Mouse (Mus musculus) intestine, postnatal 0 days (tissue): ENCODE results near the gene Gm45716. TPM values are rescaled to one million over a fixed set of nuclear protein-coding genes. Genes with fewer than 3 reads are reported as not detected.

Experiments
- ATAC-seq: fragments of 200-750 bp; cut with Nextera tagmentation; 2 replicates; pipeline ENCODE4 v1.8.0; 2017; ENCODE audit warnings: mild to moderate bottlenecking, moderate TSS enrichment, moderate library complexity
- H3K27ac ChIP-seq: fragments of 300-500 bp; sonication (generic); 2 replicates; pipeline ENCODE4 v1.5.1; 2014; ENCODE audit warnings: mild to moderate bottlenecking, low read depth, low read length, moderate library complexity
- H3K27me3 ChIP-seq: fragments of 300-500 bp; sonication (generic); replicated peaks from 2 replicates; pipeline ENCODE4 v1.6.1; 2014; ENCODE audit warnings: low read length, mixed read lengths; ENCODE audit not compliant: control insufficient read depth, insufficient read depth
- H3K36me3 ChIP-seq: fragments of 300-500 bp; sonication (generic); 2 replicates; pipeline ENCODE4 v1.6.1; 2014; ENCODE audit warnings: mild to moderate bottlenecking, moderate library complexity; ENCODE audit not compliant: control insufficient read depth, insufficient read depth
- H3K4me1 ChIP-seq: fragments of 300-500 bp; sonication (generic); replicated peaks from 2 replicates; pipeline ENCODE4 v1.6.1; 2014; ENCODE audit warnings: antibody characterized with exemption, low read length, mixed read lengths; ENCODE audit not compliant: control insufficient read depth, insufficient read depth
- H3K4me2 ChIP-seq: fragments of 300-500 bp; sonication (generic); replicated peaks from 2 replicates; pipeline ENCODE4 v1.6.1; 2014; ENCODE audit warnings: low read depth, mild to moderate bottlenecking, moderate library complexity
- H3K4me3 ChIP-seq: fragments of 300-500 bp; sonication (generic); 2 replicates; pipeline ENCODE4 v1.5.1; 2014; ENCODE audit warnings: low read depth, low read length
- H3K9ac ChIP-seq: fragments of 300-500 bp; sonication (generic); 2 replicates; pipeline ENCODE4 v1.6.1; 2014; ENCODE audit warnings: mild to moderate bottlenecking, low read depth, low read length
- H3K9me3 ChIP-seq: fragments of 300-500 bp; sonication (generic); 2 replicates; pipeline ENCODE4 v1.6.1; 2016; ENCODE audit warnings: mixed run types; ENCODE audit not compliant: control insufficient read depth
- CTCF ChIP-seq: sonication (generic); IDR thresholded peaks from 2 replicates; pipeline ENCODE4 v1.5.1; 2016; ENCODE audit warnings: low read depth, mild to moderate bottlenecking, control low read depth, antibody characterized with exemption, moderate library complexity
- WGBS: fragments of 180-500 bp; shearing (Covaris S2); extraction: QIAGEN DNeasy Blood & Tissue Kit; methylation state at CpG from one replicate; pipeline ENCODE4 v1.1.7; 2014; 5-methylcytosine and 5-hydroxymethylcytosine counted together
- polyA plus RNA-seq: library from polyadenylated mRNA; unstranded; fragments of >200 nt; fragmentation: Nextera tagmentation; extraction: Ambion mirVana; gene quantifications from 2 replicates; pipeline ENCODE4 v1.2.1, GENCODE M21; 2015

Gm45716 gene
- polyA plus RNA-seq, 1 experiment from 2014 or later, result 23.9 TPM

DNA sequence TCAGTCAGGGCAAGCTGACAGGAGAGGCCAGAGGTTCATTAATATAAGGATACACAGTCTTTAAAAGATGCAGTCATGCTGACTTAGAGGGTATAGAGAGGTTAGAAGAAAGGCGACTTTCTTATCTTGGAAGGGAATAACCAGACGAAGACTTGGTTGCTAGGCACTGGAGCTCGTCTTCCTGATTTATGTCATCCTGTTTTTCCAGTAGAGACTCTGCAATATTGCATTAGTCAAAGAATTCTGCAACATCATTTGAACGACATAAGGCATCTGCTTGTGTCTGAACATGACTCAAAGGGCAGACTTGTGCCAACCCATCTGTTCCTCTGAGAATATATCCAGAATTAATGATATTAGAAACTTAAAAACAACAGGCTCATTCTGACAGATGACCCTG lies 45.2 kb downstream of the Gm45716 start:
- no peak for ATAC-seq

GRCm38 (mm10) chr11:90235221-90235620 lies 47.7 kb downstream of the Gm45716 start:
- H3K9me3 ChIP-seq, result no peaks in the 10 kb centered on the region
- 81% methylated on average over 5 of the region's 5 CpGs for WGBS
- no peak for ATAC-seq

More for the DNA sequence above, 45.2 kb downstream of the Gm45716 start:
- H3K4me2 ChIP-seq, result no peak overlapping the region
- H3K4me3 ChIP-seq, result no peak overlapping the region
- no peaks in the 10 kb centered on the region for H3K27me3 ChIP-seq
- H3K9ac ChIP-seq, result no peak overlapping the region
- peaks cover 18% of the 10 kb centered on the region for H3K4me1 ChIP-seq
- WGBS, result 19% methylated on average over 4 of the region's 4 CpGs
- no peaks in the 10 kb centered on the region for H3K9me3 ChIP-seq
- no peak overlapping the region for H3K27ac ChIP-seq
- no peaks in the 10 kb centered on the region for H3K36me3 ChIP-seq
- no peak for TF ChIP-seq CTCF

DNA sequence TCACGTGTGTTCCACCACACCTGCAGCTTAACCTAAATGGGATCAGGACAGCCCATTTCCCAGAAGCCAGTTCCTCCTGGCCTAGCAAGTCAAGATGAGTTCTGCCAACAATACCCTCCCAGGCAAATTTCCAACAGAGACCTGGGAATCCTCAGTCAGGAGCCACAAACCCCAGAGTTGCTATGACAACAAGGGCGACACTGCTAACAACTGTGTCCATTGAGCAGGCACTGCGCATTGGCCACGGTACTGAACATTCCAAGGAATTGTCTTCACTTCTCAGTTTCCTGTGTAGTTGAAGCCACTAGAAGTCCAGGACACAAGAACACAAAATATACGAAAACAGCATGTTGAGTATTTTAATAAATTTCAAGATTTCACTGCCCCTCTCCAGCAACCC lies 50.1 kb downstream of the Gm45716 start:
- no peak for ATAC-seq
- Histone ChIP-seq H3K4me3 (no peak overlapping the region), H3K9ac (no peak overlapping the region), H3K4me2 (no peak overlapping the region), H3K4me1 (no peaks in the 10 kb centered on the region), H3K9me3 (no peaks in the 10 kb centered on the region), H3K27ac (no peak overlapping the region), H3K27me3 (no peaks in the 10 kb centered on the region), H3K36me3 (no peaks in the 10 kb centered on the region)
- TF ChIP-seq CTCF, result no peak
- 76% methylated on average over 5 of the region's 5 CpGs for WGBS

More at GRCm38 (mm10) chr11:90235221-90235620, 47.7 kb downstream of the Gm45716 start:
- Histone ChIP-seq H3K4me3 (no peak overlapping the region), H3K27me3 (no peaks in the 10 kb centered on the region), H3K27ac (no peak overlapping the region), H3K4me2 (no peak overlapping the region), H3K9ac (no peak overlapping the region), H3K36me3 (no peaks in the 10 kb centered on the region), H3K4me1 (peaks cover 15% of the 10 kb centered on the region)
- no peak for TF ChIP-seq CTCF

DNA sequence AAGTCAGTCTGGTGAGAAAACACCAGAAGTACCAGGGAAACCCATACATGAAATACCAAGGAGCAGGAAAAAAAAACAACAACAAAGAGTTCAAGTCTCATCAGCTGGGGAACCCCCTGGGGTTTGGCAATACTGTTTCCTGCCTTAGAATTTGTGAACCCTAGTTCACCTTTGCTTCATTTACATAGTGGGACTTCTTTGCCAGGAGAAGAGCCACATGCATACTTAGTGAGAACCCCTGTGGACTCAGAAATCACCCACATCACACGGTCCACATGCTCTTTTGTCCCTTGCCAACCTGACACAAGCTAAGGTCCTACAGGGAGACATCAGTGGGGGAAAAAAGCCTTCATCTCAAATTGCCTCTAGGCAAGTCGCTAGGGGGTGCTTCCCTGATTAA lies 51.2 kb downstream of the Gm45716 start:
- Histone ChIP-seq H3K27ac (no peak overlapping the region), H3K4me2 (no peak overlapping the region), H3K9me3 (no peaks in the 10 kb centered on the region), H3K36me3 (no peaks in the 10 kb centered on the region), H3K4me3 (no peak overlapping the region), H3K9ac (no peak overlapping the region), H3K27me3 (no peaks in the 10 kb centered on the region), H3K4me1 (no peaks in the 10 kb centered on the region)
- no peak for TF ChIP-seq CTCF
- ATAC-seq, result no peak
- 43% methylated on average over 2 of the region's 2 CpGs for WGBS

GRCm38 (mm10) chr11:90240652-90241330 lies 53.3 kb downstream of the Gm45716 start:
- TF ChIP-seq CTCF, result no peak
- H3K4me2 ChIP-seq, result no peak overlapping the region
- 0 out of 2 replicates have a peak, but pooled peaks have one; percentile 22 for ATAC-seq
- no peaks in the 10 kb centered on the region for H3K9me3 ChIP-seq
- no peaks in the 10 kb centered on the region for H3K4me1 ChIP-seq
- 28% methylated on average over 6 of the region's 6 CpGs for WGBS
- no peak overlapping the region for H3K4me3 ChIP-seq
- no peaks in the 10 kb centered on the region for H3K36me3 ChIP-seq
- H3K9ac ChIP-seq, result no peak overlapping the region
- H3K27ac ChIP-seq, result no peak overlapping the region; the same call in 1 of the 2 replicates
- no peaks in the 10 kb centered on the region for H3K27me3 ChIP-seq

GRCm38 (mm10) chr11:90241874-90242273 lies 54.4 kb downstream of the Gm45716 start:
- Histone ChIP-seq H3K4me3 (no peak overlapping the region), H3K27me3 (no peaks in the 10 kb centered on the region), H3K27ac (no peak overlapping the region), H3K36me3 (no peaks in the 10 kb centered on the region), H3K4me2 (no peak overlapping the region), H3K9ac (no peak overlapping the region), H3K4me1 (no peaks in the 10 kb centered on the region), H3K9me3 (no peaks in the 10 kb centered on the region)
- WGBS, result 78% methylated on average over 2 of the region's 2 CpGs
- TF ChIP-seq CTCF, result no peak
- no peak for ATAC-seq

DNA sequence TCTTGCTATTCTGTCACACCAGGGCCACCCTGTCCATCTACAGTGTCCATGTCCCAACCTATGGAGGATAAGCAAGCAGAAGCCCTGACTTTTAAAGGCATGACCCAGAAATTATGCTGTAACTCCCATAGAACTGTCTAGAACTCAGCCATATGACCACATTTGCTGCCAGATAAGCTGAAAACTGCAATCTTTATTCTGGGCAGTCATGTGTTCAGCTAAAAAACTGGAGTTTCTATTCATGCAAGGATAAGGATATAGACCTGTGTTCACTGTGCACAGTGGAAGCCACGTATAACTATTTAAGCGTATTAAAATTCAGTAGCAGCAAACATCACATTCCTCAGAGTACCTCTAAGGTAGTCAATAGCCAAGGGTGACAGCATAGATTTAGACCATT lies 55.8 kb downstream of the Gm45716 start:
- Histone ChIP-seq H3K4me1 (no peaks in the 10 kb centered on the region), H3K36me3 (no peaks in the 10 kb centered on the region), H3K4me3 (no peak overlapping the region), H3K9me3 (no peaks in the 10 kb centered on the region), H3K27me3 (no peaks in the 10 kb centered on the region), H3K27ac (no peak overlapping the region), H3K4me2 (no peak overlapping the region), H3K9ac (no peak overlapping the region)
- ATAC-seq, result no peak
- no peak for TF ChIP-seq CTCF
- 95% methylated on average over 2 of the region's 2 CpGs for WGBS
